Mouse (Mus musculus): Measurements from ENCODE around the gene Mrgprx2. TPM values are rescaled to one million over a fixed set of nuclear protein-coding genes. Genes with fewer than 3 reads are reported as not detected.

The Mrgprx2 gene
- 0.14 TPM for polyA plus RNA-seq (2017; shearing (Covaris generic))

DNA sequence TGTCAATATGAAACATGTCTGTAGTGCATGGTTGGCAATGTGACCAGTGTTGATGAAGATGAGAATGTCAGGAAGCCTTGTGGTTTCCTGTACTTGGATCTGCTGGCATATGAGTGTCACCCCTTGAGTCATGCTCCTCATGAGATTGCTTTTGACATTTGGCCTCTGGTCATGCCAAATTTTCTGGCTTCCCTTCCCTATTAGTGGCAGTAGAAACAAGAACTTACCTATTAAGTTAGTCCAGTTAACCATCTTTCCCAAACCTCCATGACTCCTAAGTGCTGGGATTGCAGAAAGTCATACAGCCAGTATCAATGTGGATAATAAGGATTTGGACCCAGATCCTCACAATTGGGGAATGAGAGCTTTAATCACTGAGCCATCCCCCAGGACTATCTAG lies at the start of gene Mrgprx2:
Gene Mrgprx2 (minus strand): TSS at position 101 of the 400 bp plus-strand sequence.

GRCm38 (mm10) chr7:48456242-48456641 lies 42.9 kb downstream of the Mrgprx2 start, which contains the start of gene Mrgprb1:
Mrgprb1 (minus strand) TSS chr7:48456342.

Other genes starting within 250 kb of the Mrgprx2 start
- gene Mrgprb8, start 110.8 kb downstream of the Mrgprx2 start, polyA plus RNA-seq (2017; shearing (Covaris generic)) = not detected
- gene Mrgprb1, start 43.0 kb downstream of the Mrgprx2 start, polyA plus RNA-seq (2017; shearing (Covaris generic)) = not detected
- not detected for gene Mrgprb2, start 58.8 kb upstream of the Mrgprx2 start, polyA plus RNA-seq (2017; shearing (Covaris generic))
- not detected for gene Mrgprb3, start 144.5 kb upstream of the Mrgprx2 start, polyA plus RNA-seq (2017; shearing (Covaris generic))

Data from effector memory CD4-positive, alpha-beta T cell, adult 5 months (primary cell).